Mouse (Mus musculus) lung, adult 2 months (tissue): ENCODE measurements around the gene Trak1. TPM values are rescaled to one million over a fixed set of nuclear protein-coding genes. Genes with fewer than 3 reads are reported as not detected.

Source experiments
- DNase-seq: peaks from one replicate; pipeline ENCODE4 v3.0.0; 2022
- H3K4me1 ChIP-seq: fragments of 200-500 bp; 2 replicates; pipeline ENCODE4 v1.6.1; 2011; ENCODE audit warnings: low read length; ENCODE audit not compliant: control insufficient read depth, insufficient read depth
- H3K4me3 ChIP-seq: fragments of 200-500 bp; replicated peaks from 2 replicates; pipeline ENCODE3; 2011; ENCODE audit warnings: low read depth, mild to moderate bottlenecking, control low read depth, low read length; ENCODE audit errors: extremely low read depth
- CTCF ChIP-seq: fragments of 200-500 bp; IDR thresholded peaks from 2 replicates; pipeline ENCODE4 v1.5.1; 2011; ENCODE audit warnings: mild to moderate bottlenecking, low read length, control low read depth; ENCODE audit not compliant: insufficient read depth
- POLR2A ChIP-seq: fragments of 200-500 bp; IDR thresholded peaks from 2 replicates; pipeline ENCODE4 v1.6.1; 2011; ENCODE audit warnings: low read depth, mild to moderate bottlenecking, control low read depth, low read length, borderline replicate concordance; ENCODE audit errors: extremely low read depth
- WGBS: fragments of 180-500 bp; shearing (Covaris S2); methylation state at CpG from one replicate; pipeline ENCODE4 v1.1.7; 2018; 5-methylcytosine and 5-hydroxymethylcytosine counted together
- polyA plus RNA-seq: library from polyadenylated mRNA; depleted of rRNA; stranded (reverse); fragments of >200 nt; gene quantifications from 2 replicates; pipeline ENCODE4 v1.2.3, GENCODE M21; 2012

The Trak1 gene
- polyA plus RNA-seq, 1 experiment, result 88.5 TPM

- 38% methylated on average over 17 of the region's 17 CpGs for WGBS
- no peak for DNase-seq
- Histone ChIP-seq H3K4me1 (peaks cover 11% of the 10 kb centered on the region), H3K4me3 (no peak overlapping the region)
- TF ChIP-seq POLR2A, result no peak
- no peak for TF ChIP-seq CTCF
These were observed 100.9 kb downstream of the Trak1 start for GRCm38 (mm10) chr9:121398100-121398760.

- peaks cover 11% of the 10 kb centered on the region for H3K4me1 ChIP-seq
- no peak for DNase-seq
- no peak overlapping the region for H3K4me3 ChIP-seq
- TF ChIP-seq CTCF, result no peak
- TF ChIP-seq POLR2A, result no peak
- WGBS, result 42% methylated on average over 7 of the region's 7 CpGs
These were observed 101.5 kb downstream of the Trak1 start for GRCm38 (mm10) chr9:121398761-121399160.

- 72% methylated on average over 8 of the region's 8 CpGs for WGBS
- no peak for DNase-seq
- TF ChIP-seq POLR2A, result no peak
- H3K4me1 ChIP-seq, result peaks cover 10% of the 10 kb centered on the region
- H3K4me3 ChIP-seq, result no peak overlapping the region
These were observed 103.3 kb downstream of the Trak1 start for GRCm38 (mm10) chr9:121400608-121401007.

- no peak for DNase-seq
- TF ChIP-seq CTCF (no peak), POLR2A (no peak)
- Histone ChIP-seq H3K4me1 (peaks cover 7% of the 10 kb centered on the region), H3K4me3 (no peak overlapping the region)
- WGBS, result 31% methylated on average over 16 of the region's 16 CpGs
These were observed 105.9 kb downstream of the Trak1 start for GRCm38 (mm10) chr9:121403157-121403671.

- Histone ChIP-seq H3K4me3 (no peak overlapping the region), H3K4me1 (peaks cover 5% of the 10 kb centered on the region)
- DNase-seq, result no peak
- 65% methylated on average over 11 of the region's 11 CpGs for WGBS
- TF ChIP-seq CTCF, result no peak
- no peak for TF ChIP-seq POLR2A
These were observed 106.4 kb downstream of the Trak1 start for GRCm38 (mm10) chr9:121403699-121404098.

GRCm38 (mm10) chr9:121405088-121405681 lies 107.9 kb downstream of the Trak1 start:
- 94% methylated on average over 8 of the region's 8 CpGs for WGBS
- no peak for DNase-seq
- Histone ChIP-seq H3K4me3 (no peak overlapping the region), H3K4me1 (peaks cover 2% of the 10 kb centered on the region)
- TF ChIP-seq CTCF (no peak), POLR2A (no peak)

GRCm38 (mm10) chr9:121405792-121406191 lies 108.5 kb downstream of the Trak1 start:
- Histone ChIP-seq H3K4me3 (no peak overlapping the region), H3K4me1 (peaks cover under 1% of the 10 kb centered on the region; the same call in 1 of the 2 replicates)
- 71% methylated on average over 4 of the region's 4 CpGs for WGBS
- no peak for DNase-seq
- TF ChIP-seq CTCF (no peak), POLR2A (no peak)

GRCm38 (mm10) chr9:121414237-121414636 lies 116.9 kb downstream of the Trak1 start:
- WGBS, result 80% methylated on average over 12 of the region's 12 CpGs
- TF ChIP-seq CTCF (no peak), POLR2A (no peak)
- Histone ChIP-seq H3K4me3 (no peak overlapping the region), H3K4me1 (peaks cover 11% of the 10 kb centered on the region)
- no peak for DNase-seq

- H3K4me1 ChIP-seq, result peaks cover 11% of the 10 kb centered on the region
- H3K4me3 ChIP-seq, result peak overlapping the region; percentile 50
- WGBS, result 44% methylated on average over 19 of the region's 19 CpGs
- DNase-seq, result peak; percentile 80
- no peak for TF ChIP-seq CTCF
- peak; percentile 94; the same call in 1 of the 2 replicates for TF ChIP-seq POLR2A
These were observed 118.4 kb downstream of the Trak1 start for GRCm38 (mm10) chr9:121415626-121416241.
